Mouse (Mus musculus) lung, postnatal 0 days (tissue): Measurements from ENCODE around the gene Stxbp3.

Experiments used
- CTCF ChIP-seq: IDR thresholded peaks from 2 replicates; pipeline ENCODE4 v1.5.1; 2016; ENCODE audit warnings: antibody characterized with exemption, mild to moderate bottlenecking
- EP300 ChIP-seq: IDR thresholded peaks from 2 replicates; pipeline ENCODE4 v1.6.1; 2016; ENCODE audit warnings: antibody characterized with exemption, mild to moderate bottlenecking, control low read depth

GRCm38 (mm10) chr3:108883067-108883466 lies 42.7 kb upstream of the Stxbp3 start:
- no peak for TF ChIP-seq EP300
- TF ChIP-seq CTCF, result no peak
